Mouse (Mus musculus): ENCODE data around the gene Tmem106a. TPM values are rescaled to one million over a fixed set of nuclear protein-coding genes. Genes with fewer than 3 reads are reported as not detected.

The Tmem106a gene
- 4.7 and 4.8 TPM in 2 replicates for polyA plus RNA-seq (2014; fragmentation: Nextera tagmentation; extraction: Ambion mirVana)

GRCm38 (mm10) chr11:101582054-101583035 is at the start of gene Tmem106a:
Gene Tmem106a, plus strand, starts transcription at chr11:101582242.
- DNase-seq (ENCODE audit: low spot score): peak; percentile 42
- Histone ChIP-seq H3K9me3 (ENCODE audit: control insufficient read depth, low read length) (no peaks in the 10 kb centered on the region), H3K27ac (no peak within 1 kb of the TSS), H3K27me3 (ENCODE audit: control insufficient read depth, insufficient read depth, low read length) (no peaks in the 10 kb centered on the region), H3K9ac (peak within 1 kb of the TSS; percentile 47), H3K4me2 (replicated peaks) (peak within 1 kb of the TSS; percentile 47), H3K36me3 (replicated peaks; ENCODE audit: control insufficient read depth, insufficient read depth) (peaks cover 53% of the 10 kb centered on the region), H3K4me3 (replicated peaks; ENCODE audit: low read length) (peak within 1 kb of the TSS; percentile 15), H3K4me1 (replicated peaks; ENCODE audit: control insufficient read depth, insufficient read depth, low read length) (no peaks in the 10 kb centered on the region)
- WGBS: 21% methylated on average over 30 of the region's 31 CpGs
- ATAC-seq (ENCODE audit: low FRiP score): no peak

- Histone ChIP-seq H3K9me3 (ENCODE audit: control insufficient read depth, low read length) (no peaks in the 10 kb centered on the region), H3K4me3 (replicated peaks; ENCODE audit: low read length) (no peak overlapping the region), H3K4me1 (replicated peaks; ENCODE audit: control insufficient read depth, insufficient read depth, low read length) (no peaks in the 10 kb centered on the region), H3K9ac (no peak overlapping the region), H3K36me3 (replicated peaks; ENCODE audit: control insufficient read depth, insufficient read depth) (no peaks in the 10 kb centered on the region), H3K27ac (no peak overlapping the region), H3K4me2 (replicated peaks) (no peak overlapping the region), H3K27me3 (ENCODE audit: control insufficient read depth, insufficient read depth, low read length) (no peaks in the 10 kb centered on the region)
- ATAC-seq (ENCODE audit: low FRiP score) (no peak), DNase-seq (ENCODE audit: low spot score) (no peak)
- WGBS: 84% methylated on average over 9 of the region's 9 CpGs
These were observed 38.5 kb upstream of the Tmem106a start for GRCm38 (mm10) chr11:101543533-101543932.

GRCm38 (mm10) chr11:101544132-101544531 is 37.9 kb upstream of the Tmem106a start:
- DNase-seq (ENCODE audit: low spot score): no peak

GRCm38 (mm10) chr11:101548526-101548925 is 33.5 kb upstream of the Tmem106a start:
- Histone ChIP-seq H3K36me3 (replicated peaks; ENCODE audit: control insufficient read depth, insufficient read depth) (no peaks in the 10 kb centered on the region), H3K4me1 (replicated peaks; ENCODE audit: control insufficient read depth, insufficient read depth, low read length) (peaks cover 7% of the 10 kb centered on the region), H3K9me3 (ENCODE audit: control insufficient read depth, low read length) (no peaks in the 10 kb centered on the region), H3K9ac (no peak overlapping the region), H3K27ac (no peak overlapping the region), H3K4me3 (replicated peaks; ENCODE audit: low read length) (no peak overlapping the region), H3K4me2 (replicated peaks) (no peak overlapping the region), H3K27me3 (ENCODE audit: control insufficient read depth, insufficient read depth, low read length) (no peaks in the 10 kb centered on the region)
- DNase-seq (ENCODE audit: low spot score) (no peak), ATAC-seq (ENCODE audit: low FRiP score) (no peak)

More at GRCm38 (mm10) chr11:101544132-101544531, 37.9 kb upstream of the Tmem106a start:
- 79% methylated on average over 1 of the region's 1 CpGs for WGBS
- no peak overlapping the region for H3K27ac ChIP-seq
- no peak overlapping the region for H3K9ac ChIP-seq
- H3K27me3 ChIP-seq (ENCODE audit: control insufficient read depth, insufficient read depth, low read length): no peaks in the 10 kb centered on the region
- no peak overlapping the region for H3K4me3 ChIP-seq (replicated peaks; ENCODE audit: low read length)
- no peaks in the 10 kb centered on the region for H3K36me3 ChIP-seq (replicated peaks; ENCODE audit: control insufficient read depth, insufficient read depth)
- no peak for ATAC-seq (ENCODE audit: low FRiP score)
- no peaks in the 10 kb centered on the region for H3K4me1 ChIP-seq (replicated peaks; ENCODE audit: control insufficient read depth, insufficient read depth, low read length)
- H3K9me3 ChIP-seq (ENCODE audit: control insufficient read depth, low read length): no peaks in the 10 kb centered on the region
- no peak overlapping the region for H3K4me2 ChIP-seq (replicated peaks)

GRCm38 (mm10) chr11:101551751-101552475 is 30.1 kb upstream of the Tmem106a start, which contains the start of the genes Brca1 and Nbr1:
Gene Brca1, minus strand, starts transcription at chr11:101551955.
Gene Nbr1, plus strand, starts transcription at chr11:101552149.
- peak within 1 kb of the TSS; percentile 93 for H3K27ac ChIP-seq

GRCm38 (mm10) chr11:101552476-101553300 is 29.4 kb upstream of the Tmem106a start:
- Histone ChIP-seq H3K9me3 (ENCODE audit: control insufficient read depth, low read length) (no peaks in the 10 kb centered on the region), H3K9ac (peak overlapping the region; percentile 70), H3K4me1 (replicated peaks; ENCODE audit: control insufficient read depth, insufficient read depth, low read length) (peaks cover 19% of the 10 kb centered on the region), H3K4me3 (replicated peaks; ENCODE audit: low read length) (peak overlapping the region; percentile 73), H3K4me2 (replicated peaks) (peak overlapping the region; percentile 81), H3K27ac (peak overlapping the region; percentile 93), H3K36me3 (replicated peaks; ENCODE audit: control insufficient read depth, insufficient read depth) (peaks cover 27% of the 10 kb centered on the region), H3K27me3 (ENCODE audit: control insufficient read depth, insufficient read depth, low read length) (no peaks in the 10 kb centered on the region)
- peak; percentile 94 for DNase-seq (ENCODE audit: low spot score)
- WGBS: under 1% methylated on average over 37 of the region's 37 CpGs
- ATAC-seq (ENCODE audit: low FRiP score): peak; percentile 97

More at GRCm38 (mm10) chr11:101551751-101552475, 30.1 kb upstream of the Tmem106a start, which contains the start of the genes Brca1 and Nbr1:
- H3K9ac ChIP-seq: peak within 1 kb of the TSS; percentile 70
- H3K36me3 ChIP-seq (replicated peaks; ENCODE audit: control insufficient read depth, insufficient read depth): peaks cover 19% of the 10 kb centered on the region
- ATAC-seq (ENCODE audit: low FRiP score): peak; percentile 84
- H3K4me2 ChIP-seq (replicated peaks): peak within 1 kb of the TSS; percentile 81
- peak; percentile 98 for DNase-seq (ENCODE audit: low spot score)
- H3K27me3 ChIP-seq (ENCODE audit: control insufficient read depth, insufficient read depth, low read length): no peaks in the 10 kb centered on the region
- WGBS: under 1% methylated on average over 43 of the region's 43 CpGs
- H3K4me1 ChIP-seq (replicated peaks; ENCODE audit: control insufficient read depth, insufficient read depth, low read length): peaks cover 19% of the 10 kb centered on the region
- peak within 1 kb of the TSS; percentile 73 for H3K4me3 ChIP-seq (replicated peaks; ENCODE audit: low read length)
- no peaks in the 10 kb centered on the region for H3K9me3 ChIP-seq (ENCODE audit: control insufficient read depth, low read length)

GRCm38 (mm10) chr11:101553354-101553930 is 28.6 kb upstream of the Tmem106a start:
- no peak for DNase-seq (ENCODE audit: low spot score)
- no peak for ATAC-seq (ENCODE audit: low FRiP score)

GRCm38 (mm10) chr11:101556541-101556940 is 25.5 kb upstream of the Tmem106a start:
- Histone ChIP-seq H3K9ac (no peak overlapping the region), H3K4me2 (replicated peaks) (no peak overlapping the region), H3K36me3 (replicated peaks; ENCODE audit: control insufficient read depth, insufficient read depth) (peaks cover 66% of the 10 kb centered on the region), H3K4me3 (replicated peaks; ENCODE audit: low read length) (no peak overlapping the region), H3K27ac (no peak overlapping the region), H3K27me3 (ENCODE audit: control insufficient read depth, insufficient read depth, low read length) (no peaks in the 10 kb centered on the region), H3K9me3 (ENCODE audit: control insufficient read depth, low read length) (no peaks in the 10 kb centered on the region), H3K4me1 (replicated peaks; ENCODE audit: control insufficient read depth, insufficient read depth, low read length) (peaks cover 14% of the 10 kb centered on the region)
- WGBS: 94% methylated on average over 7 of the region's 7 CpGs
- ATAC-seq (ENCODE audit: low FRiP score): no peak
- DNase-seq (ENCODE audit: low spot score): no peak

More at GRCm38 (mm10) chr11:101553354-101553930, 28.6 kb upstream of the Tmem106a start:
- Histone ChIP-seq H3K9me3 (ENCODE audit: control insufficient read depth, low read length) (no peaks in the 10 kb centered on the region), H3K9ac (peak overlapping the region; percentile 70), H3K4me3 (replicated peaks; ENCODE audit: low read length) (peak overlapping the region; percentile 73), H3K4me2 (replicated peaks) (peak overlapping the region; percentile 81), H3K27me3 (ENCODE audit: control insufficient read depth, insufficient read depth, low read length) (no peaks in the 10 kb centered on the region), H3K4me1 (replicated peaks; ENCODE audit: control insufficient read depth, insufficient read depth, low read length) (peaks cover 19% of the 10 kb centered on the region), H3K27ac (peak overlapping the region; percentile 88), H3K36me3 (replicated peaks; ENCODE audit: control insufficient read depth, insufficient read depth) (peaks cover 35% of the 10 kb centered on the region)
- 25% methylated on average over 8 of the region's 8 CpGs for WGBS

Measured in hindbrain, embryonic 14.5 days (tissue).